Mouse (Mus musculus) megakaryocyte, embryonic 14.5 days (primary cell): ENCODE data around the gene Irf7. TPM values are rescaled to one million over a fixed set of nuclear protein-coding genes. Genes with fewer than 3 reads are reported as not detected.
A peak's percentile ranks its signal among the peaks of the same experiment; 100 is the strongest.

Experiments
- H3K27me3 ChIP-seq: replicated peaks from 2 replicates; pipeline ENCODE3; 2012; ENCODE audit warnings: inconsistent platforms
- H3K36me3 ChIP-seq: replicated peaks from 2 replicates; pipeline ENCODE3; 2012; ENCODE audit warnings: low read length, inconsistent platforms, mixed read lengths
- H3K4me1 ChIP-seq: 2 replicates; pipeline ENCODE4 v1.6.1; 2012; ENCODE audit warnings: inconsistent platforms
- H3K4me3 ChIP-seq: replicated peaks from 2 replicates; pipeline ENCODE3; 2012; ENCODE audit warnings: moderate library complexity, mild to moderate bottlenecking, inconsistent platforms
- H3K9me3 ChIP-seq: 2 replicates; pipeline ENCODE4 v1.6.1; 2012; ENCODE audit warnings: inconsistent platforms
- FLI1 ChIP-seq: IDR thresholded peaks from 2 replicates; pipeline ENCODE4 v1.6.1; 2012; ENCODE audit warnings: low read length, inconsistent platforms, mixed read lengths
- GATA1 ChIP-seq: IDR thresholded peaks from 3 replicates; pipeline ENCODE4 v1.6.1; 2012; ENCODE audit warnings: mixed read lengths, low read length, inconsistent platforms, borderline replicate concordance
- polyA plus RNA-seq: library from polyadenylated mRNA; stranded (reverse); fragments of >175 nt; gene quantifications from 2 replicates; pipeline ENCODE4 v1.2.3, GENCODE M21; 2012; ENCODE audit warnings: low replicate concordance; ENCODE audit not compliant: insufficient read depth

Irf7 gene
- polyA plus RNA-seq, 1 experiment, result 188 TPM

DNA sequence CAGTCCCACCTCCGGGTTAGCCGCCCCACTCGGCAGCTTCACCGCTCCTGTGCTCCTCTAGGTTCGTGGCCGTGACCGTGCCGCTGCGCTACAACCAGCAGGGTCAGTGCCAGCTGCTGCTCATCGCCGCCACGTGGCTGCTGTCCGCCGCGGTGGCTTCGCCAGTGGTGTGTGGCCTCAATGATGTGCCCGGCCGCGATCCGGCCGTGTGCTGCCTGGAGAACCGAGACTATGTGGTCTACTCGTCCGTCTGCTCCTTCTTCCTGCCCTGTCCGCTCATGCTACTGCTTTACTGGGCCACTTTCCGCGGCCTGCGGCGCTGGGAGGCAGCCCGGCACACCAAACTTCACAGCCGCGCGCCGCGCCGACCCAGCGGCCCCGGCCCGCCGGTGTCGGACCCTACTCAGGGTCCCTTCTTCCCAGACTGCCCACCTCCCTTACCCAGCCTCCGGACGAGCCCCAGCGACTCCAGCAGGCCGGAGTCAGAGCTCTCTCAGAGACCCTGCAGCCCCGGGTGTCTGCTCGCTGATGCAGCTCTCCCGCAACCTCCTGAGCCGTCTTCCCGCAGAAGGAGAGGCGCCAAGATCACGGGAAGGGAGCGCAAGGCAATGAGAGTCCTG lies 27.7 kb upstream of the Irf7 start:
- no peaks in the 10 kb centered on the region for H3K9me3 ChIP-seq
- TF ChIP-seq GATA1 (no peak), FLI1 (no peak)
- H3K36me3 ChIP-seq, result peaks cover 23% of the 10 kb centered on the region
- H3K27me3 ChIP-seq, result peaks cover 72% of the 10 kb centered on the region
- peaks cover 48% of the 10 kb centered on the region for H3K4me1 ChIP-seq
- H3K4me3 ChIP-seq, result peak overlapping the region; percentile 88

DNA sequence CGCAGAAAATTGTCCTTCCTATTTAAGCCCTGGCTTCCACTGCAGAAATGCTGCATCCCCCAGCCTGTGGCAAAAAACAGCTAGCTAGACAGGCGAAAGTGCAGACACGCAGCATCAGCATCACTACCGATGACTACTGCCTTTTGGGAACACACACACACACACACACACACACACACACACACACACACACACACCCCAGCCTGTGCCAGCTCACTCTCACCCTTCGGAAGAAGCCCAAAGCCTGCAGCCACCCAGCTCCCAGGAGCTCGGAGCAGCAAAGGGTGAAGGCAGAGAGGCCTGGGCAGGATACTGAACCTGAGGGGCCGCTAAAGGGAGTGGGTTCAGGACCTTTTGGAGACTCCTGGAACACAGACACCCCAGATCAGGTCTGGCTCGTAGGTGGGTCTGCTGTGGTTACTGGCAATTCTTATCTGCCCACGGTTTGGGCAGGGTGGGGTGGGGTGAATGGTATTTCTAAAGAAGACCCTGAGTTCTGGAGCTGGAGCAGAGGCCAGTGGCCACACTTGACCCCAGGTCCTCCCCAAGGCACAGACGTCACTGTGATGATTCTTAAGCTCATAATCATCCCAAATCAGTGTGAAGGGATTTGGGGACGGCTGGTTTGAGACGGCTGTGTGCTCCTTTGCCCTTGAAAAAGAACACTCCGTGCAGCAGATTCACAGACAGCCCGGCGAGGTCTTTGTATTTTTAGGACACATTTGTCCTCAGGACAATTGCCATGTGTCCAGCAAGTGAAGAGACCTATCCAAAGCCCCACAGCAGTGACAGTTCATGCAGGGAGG lies 26.5 kb upstream of the Irf7 start:
- no peak for TF ChIP-seq FLI1
- no peak for TF ChIP-seq GATA1
- Histone ChIP-seq H3K9me3 (no peaks in the 10 kb centered on the region), H3K4me3 (no peak overlapping the region), H3K36me3 (peaks cover 13% of the 10 kb centered on the region), H3K4me1 (peaks cover 48% of the 10 kb centered on the region), H3K27me3 (peaks cover 83% of the 10 kb centered on the region)

DNA sequence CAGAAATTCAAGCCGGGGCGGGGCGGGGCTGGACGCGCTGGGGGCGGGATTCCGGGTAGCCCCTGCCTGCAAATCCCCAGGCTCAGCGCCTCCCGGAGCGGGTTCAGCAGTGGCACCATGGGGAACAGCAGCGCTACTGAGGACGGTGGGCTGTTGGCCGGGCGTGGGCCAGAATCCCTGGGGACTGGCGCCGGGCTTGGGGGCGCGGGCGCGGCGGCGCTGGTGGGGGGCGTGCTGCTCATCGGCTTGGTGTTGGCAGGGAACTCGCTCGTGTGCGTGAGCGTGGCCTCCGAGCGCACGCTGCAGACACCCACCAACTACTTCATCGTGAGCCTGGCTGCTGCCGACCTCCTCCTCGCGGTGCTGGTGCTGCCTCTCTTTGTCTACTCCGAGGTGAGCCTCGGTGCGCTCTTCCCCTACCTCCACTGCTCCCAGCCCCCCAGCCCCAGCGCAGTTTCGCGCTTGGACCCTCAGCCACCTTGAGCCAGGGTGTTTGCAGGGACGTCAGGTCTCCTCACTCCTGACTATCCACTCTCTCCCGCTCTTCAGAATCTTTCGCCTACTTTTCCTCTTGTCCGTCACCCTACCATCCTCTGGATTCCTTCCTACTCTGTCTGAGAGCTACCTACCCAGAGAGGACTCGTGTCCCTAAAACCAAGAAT lies 25.8 kb upstream of the Irf7 start, which contains the start of gene Drd4:
TSS of gene Drd4 (plus strand) at position 86 of the 662 bp plus-strand sequence.
- H3K27me3 ChIP-seq, result peaks cover 85% of the 10 kb centered on the region
- TF ChIP-seq GATA1 (no peak), FLI1 (no peak)
- H3K36me3 ChIP-seq, result peaks cover 6% of the 10 kb centered on the region
- no peaks in the 10 kb centered on the region for H3K9me3 ChIP-seq
- H3K4me1 ChIP-seq, result peaks cover 48% of the 10 kb centered on the region
- peak within 1 kb of the TSS; percentile 88 for H3K4me3 ChIP-seq

DNA sequence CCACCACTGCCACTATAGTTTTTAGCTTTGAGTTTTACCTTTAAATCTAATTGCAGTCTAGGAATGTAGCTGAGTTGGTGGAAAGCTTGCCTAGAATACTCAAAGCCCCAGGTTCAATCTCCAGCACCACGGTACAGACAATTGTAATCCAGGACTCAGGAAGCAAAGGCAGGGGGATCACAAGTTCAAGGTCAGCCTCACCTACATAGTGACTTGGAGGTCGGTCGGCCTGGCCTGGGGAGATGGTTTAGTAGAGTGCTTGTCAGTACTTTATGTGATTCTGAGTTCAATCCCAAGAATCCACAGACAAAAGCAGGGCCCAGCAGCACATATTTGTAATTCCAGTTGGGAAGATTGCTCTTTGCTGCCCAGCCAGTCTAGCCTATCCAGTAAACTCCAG lies 21.8 kb upstream of the Irf7 start:
- Histone ChIP-seq H3K36me3 (no peaks in the 10 kb centered on the region), H3K4me1 (peaks cover 42% of the 10 kb centered on the region), H3K27me3 (peaks cover 64% of the 10 kb centered on the region), H3K4me3 (no peak overlapping the region), H3K9me3 (no peaks in the 10 kb centered on the region)
- no peak for TF ChIP-seq FLI1
- TF ChIP-seq GATA1, result no peak

DNA sequence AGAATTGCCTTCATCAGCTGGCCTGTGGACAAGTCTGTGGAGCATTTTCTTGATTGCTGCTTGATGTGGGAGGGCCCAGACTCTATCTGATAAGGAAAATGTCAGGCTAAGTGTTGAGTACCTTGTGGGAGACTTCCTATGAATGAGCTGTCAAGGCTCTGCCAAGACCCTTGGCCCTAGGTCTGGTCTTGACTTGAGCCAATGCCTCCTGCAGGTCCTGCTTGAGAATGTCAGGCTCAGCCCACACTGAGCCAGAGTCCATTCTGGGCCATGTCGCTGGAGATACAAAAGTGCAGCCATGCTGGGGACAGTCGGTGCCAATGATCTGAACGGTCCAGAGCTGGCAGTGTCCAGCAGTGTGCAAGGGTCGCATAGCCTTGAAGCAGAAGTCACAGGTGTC lies 16.5 kb upstream of the Irf7 start:
- H3K9me3 ChIP-seq, result no peaks in the 10 kb centered on the region
- H3K27me3 ChIP-seq, result peaks cover 60% of the 10 kb centered on the region
- H3K36me3 ChIP-seq, result no peaks in the 10 kb centered on the region
- H3K4me1 ChIP-seq, result peaks cover 33% of the 10 kb centered on the region
- no peak overlapping the region for H3K4me3 ChIP-seq
- no peak for TF ChIP-seq GATA1
- no peak for TF ChIP-seq FLI1

DNA sequence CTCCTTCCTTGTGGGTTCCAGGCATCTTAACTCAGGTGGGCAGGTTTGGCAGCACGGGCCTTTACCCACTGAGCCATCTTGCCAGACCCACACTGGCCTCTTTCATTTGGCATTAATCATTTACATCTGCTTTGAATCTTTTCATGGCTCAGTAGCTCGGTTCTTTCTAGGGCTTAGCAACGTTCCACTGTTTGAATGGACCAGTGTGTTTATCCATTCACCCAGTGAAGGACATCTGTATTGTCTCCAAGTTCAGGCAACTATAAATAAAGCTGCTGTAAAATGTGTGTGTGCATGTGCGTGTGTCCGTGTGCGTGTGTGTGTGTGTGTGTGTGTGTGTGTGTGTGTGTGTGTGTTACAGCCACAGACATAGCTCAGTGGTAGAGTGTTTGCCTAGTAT lies 15.2 kb upstream of the Irf7 start:
- H3K27me3 ChIP-seq, result peaks cover 65% of the 10 kb centered on the region
- no peaks in the 10 kb centered on the region for H3K36me3 ChIP-seq
- H3K4me3 ChIP-seq, result no peak overlapping the region
- peaks cover 46% of the 10 kb centered on the region for H3K4me1 ChIP-seq
- H3K9me3 ChIP-seq, result no peaks in the 10 kb centered on the region
- TF ChIP-seq FLI1 (no peak), GATA1 (no peak)

DNA sequence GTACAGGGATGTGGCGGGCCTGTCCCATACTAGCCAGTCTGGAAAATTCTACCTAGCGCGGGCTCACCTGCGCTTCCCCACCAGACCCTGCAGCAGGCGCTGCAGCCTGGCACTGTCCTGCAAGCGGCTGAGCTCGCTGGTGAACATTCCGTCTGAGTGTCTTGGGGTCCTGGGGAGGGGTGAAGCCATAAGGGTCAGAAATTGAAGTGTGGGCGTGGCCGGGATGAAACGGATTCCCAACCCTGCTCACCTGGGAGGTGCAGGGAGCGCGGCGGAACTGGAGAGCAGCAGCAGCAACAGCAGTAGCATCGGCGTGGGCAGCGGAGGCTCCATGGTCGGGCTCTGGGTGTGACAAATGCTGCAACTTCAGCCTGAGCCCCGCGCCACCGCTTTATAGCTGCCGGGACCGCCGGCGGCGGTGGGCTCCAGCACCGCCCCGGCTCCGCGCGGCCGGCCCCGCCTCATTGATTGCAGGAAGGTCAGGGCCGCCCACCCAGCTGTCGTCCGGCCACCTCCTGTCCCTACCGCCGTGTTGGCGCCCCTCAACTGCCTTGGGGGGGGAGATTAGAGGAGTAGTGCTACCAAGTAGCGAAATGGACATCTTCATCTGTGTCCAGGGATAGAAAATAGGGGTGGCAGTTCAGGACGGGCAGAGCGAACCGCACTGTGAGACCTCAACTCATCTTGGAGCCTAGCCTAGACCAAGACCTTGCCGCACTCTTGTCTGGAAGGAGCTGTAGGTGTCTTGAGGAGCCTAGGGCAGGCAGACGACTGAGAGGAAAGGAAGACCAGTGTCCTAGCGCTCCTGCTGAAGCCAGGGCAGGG lies 12.7 kb upstream of the Irf7 start, which contains the start of gene Sct:
TSS of gene Sct (minus strand) at position 368 of the 825 bp plus-strand sequence.
- Histone ChIP-seq H3K9me3 (no peaks in the 10 kb centered on the region), H3K4me3 (peak within 1 kb of the TSS; percentile 85), H3K4me1 (peaks cover 42% of the 10 kb centered on the region), H3K36me3 (no peaks in the 10 kb centered on the region), H3K27me3 (peaks cover 82% of the 10 kb centered on the region)
- no peak for TF ChIP-seq GATA1
- no peak for TF ChIP-seq FLI1

DNA sequence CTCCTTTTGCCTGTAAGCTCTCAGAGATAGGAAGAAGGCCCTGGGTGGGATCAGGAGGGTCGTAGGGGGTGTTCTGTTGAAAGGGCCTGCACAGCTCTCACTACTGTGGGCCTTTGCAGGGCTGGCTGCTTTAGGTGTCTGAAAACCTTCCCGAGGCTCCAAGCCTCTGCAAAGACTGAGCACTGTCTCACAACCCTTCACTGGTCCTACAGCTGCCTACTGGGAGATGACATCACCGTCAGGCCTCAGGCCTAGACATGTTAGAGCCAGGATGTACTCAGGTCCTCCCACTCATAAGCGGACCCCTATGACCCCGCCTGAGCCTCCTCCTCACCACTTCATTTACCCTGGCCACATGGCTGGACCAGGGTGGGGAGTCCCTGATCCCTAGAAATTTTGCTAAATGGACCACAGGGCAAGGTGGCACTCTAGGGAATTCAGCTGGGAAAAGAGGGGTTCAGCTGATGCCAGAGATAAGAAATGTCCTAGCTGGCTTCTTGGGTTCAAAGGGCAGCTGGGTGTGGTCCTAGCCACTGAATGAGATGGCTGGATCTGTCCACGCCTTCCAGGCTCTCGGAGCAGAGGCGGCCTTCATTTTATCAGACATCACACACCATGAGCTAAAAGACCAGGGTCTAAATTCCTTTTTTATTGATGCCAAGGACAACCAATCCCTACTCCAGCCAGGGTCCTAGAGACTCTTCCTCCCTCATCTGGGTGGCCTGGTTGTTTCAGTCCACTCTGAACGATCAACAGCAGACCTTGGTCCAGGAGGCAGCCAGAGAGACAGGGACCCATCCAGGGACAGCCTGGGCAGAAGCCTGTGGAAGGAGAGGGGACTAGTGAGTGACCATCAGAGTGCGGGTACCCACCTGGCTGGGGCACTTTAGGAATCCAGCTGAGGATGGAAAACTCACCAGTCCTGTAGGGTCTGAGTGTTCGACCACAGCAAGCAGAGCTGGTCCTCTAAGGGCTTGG lies 11.7 kb upstream of the Irf7 start:
- TF ChIP-seq GATA1, result no peak
- TF ChIP-seq FLI1, result no peak
- Histone ChIP-seq H3K4me1 (peaks cover 42% of the 10 kb centered on the region), H3K36me3 (no peaks in the 10 kb centered on the region), H3K9me3 (no peaks in the 10 kb centered on the region), H3K27me3 (peaks cover 85% of the 10 kb centered on the region), H3K4me3 (no peak overlapping the region)

DNA sequence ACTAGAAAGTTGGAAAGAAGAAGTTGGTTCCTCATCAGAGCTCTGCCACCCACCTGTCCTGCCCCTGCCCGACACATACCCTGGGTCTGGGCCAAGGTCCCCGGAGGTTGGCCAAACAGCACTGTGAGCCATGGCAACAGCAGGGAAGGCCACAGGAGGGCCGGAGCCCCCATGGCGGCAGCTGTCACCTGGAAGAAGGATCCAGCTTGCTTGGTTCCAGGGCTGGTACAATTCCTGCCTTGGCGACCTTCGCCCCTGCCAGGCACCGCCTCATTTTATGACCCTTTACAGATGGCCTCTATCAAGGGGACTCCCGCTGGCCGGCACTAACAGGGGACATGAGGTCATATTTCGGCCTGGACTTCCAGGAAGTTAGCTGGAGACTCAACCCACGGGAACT lies 10.3 kb upstream of the Irf7 start, which contains the start of gene Cdhr5:
TSS of gene Cdhr5 (minus strand) at position 241 of the 400 bp plus-strand sequence.
- Histone ChIP-seq H3K4me3 (no peak within 1 kb of the TSS), H3K36me3 (no peaks in the 10 kb centered on the region), H3K9me3 (no peaks in the 10 kb centered on the region), H3K27me3 (peaks cover 87% of the 10 kb centered on the region), H3K4me1 (peaks cover 42% of the 10 kb centered on the region)
- TF ChIP-seq GATA1 (no peak), FLI1 (no peak)
